Mouse (Mus musculus) stomach, embryonic 15.5 days (tissue): ENCODE results near the gene Tbcd. TPM values are rescaled to one million over a fixed set of nuclear protein-coding genes. Genes with fewer than 3 reads are reported as not detected.
A peak's percentile ranks its signal among the peaks of the same experiment; 100 is the strongest.

ENCODE experiments used
- ATAC-seq: fragments of 200-750 bp; cut with Nextera tagmentation; 2 replicates; pipeline ENCODE4 v1.8.0; 2017; ENCODE audit warnings: low read depth, moderate number of reproducible peaks, moderate TSS enrichment; ENCODE audit not compliant: insufficient read depth, low FRiP score
- H3K27ac ChIP-seq: fragments of 300-500 bp; sonication (generic); 2 replicates; pipeline ENCODE4 v1.5.1; 2015; ENCODE audit warnings: mild to moderate bottlenecking, inconsistent platforms
- H3K27me3 ChIP-seq: fragments of 300-500 bp; sonication (generic); replicated peaks from 2 replicates; pipeline ENCODE4 v1.6.1; 2015; ENCODE audit warnings: inconsistent platforms
- H3K36me3 ChIP-seq: fragments of 300-500 bp; sonication (generic); 2 replicates; pipeline ENCODE4 v1.6.1; 2015; ENCODE audit warnings: inconsistent platforms
- H3K4me1 ChIP-seq: fragments of 300-500 bp; sonication (generic); 2 replicates; pipeline ENCODE4 v1.6.1; 2015; ENCODE audit warnings: inconsistent platforms
- H3K4me2 ChIP-seq: fragments of 300-500 bp; sonication (generic); 2 replicates; pipeline ENCODE4 v1.6.1; 2015; ENCODE audit warnings: mild to moderate bottlenecking, inconsistent platforms
- H3K4me3 ChIP-seq: fragments of 300-500 bp; sonication (generic); replicated peaks from 2 replicates; pipeline ENCODE4 v1.5.1; 2015; ENCODE audit warnings: inconsistent platforms
- H3K9ac ChIP-seq: fragments of 300-500 bp; sonication (generic); 2 replicates; pipeline ENCODE4 v1.6.1; 2015; ENCODE audit warnings: inconsistent platforms
- H3K9me3 ChIP-seq: fragments of 300-500 bp; sonication (generic); 2 replicates; pipeline ENCODE4 v1.6.1; 2016; ENCODE audit warnings: inconsistent platforms
- WGBS: fragments of 180-500 bp; shearing (Covaris S2); methylation state at CpG from one replicate; pipeline ENCODE4 v1.1.7; 2015; 5-methylcytosine and 5-hydroxymethylcytosine counted together
- polyA plus RNA-seq: library from polyadenylated mRNA; unstranded; fragments of >200 nt; fragmentation: Nextera tagmentation; extraction: Ambion mirVana; gene quantifications from 2 replicates; pipeline ENCODE4 v1.2.1, GENCODE M21; 2015

Gene Tbcd
- polyA plus RNA-seq, 1 experiment from 2014 or later, result 34.6 TPM

GRCm38 (mm10) chr11:121648166-121648565, 196.4 kb downstream of the Tbcd start:
- H3K4me1 ChIP-seq, result 0 out of 2 replicates have a peak, but pooled peaks cover 3% of the 10 kb centered on the region

DNA sequence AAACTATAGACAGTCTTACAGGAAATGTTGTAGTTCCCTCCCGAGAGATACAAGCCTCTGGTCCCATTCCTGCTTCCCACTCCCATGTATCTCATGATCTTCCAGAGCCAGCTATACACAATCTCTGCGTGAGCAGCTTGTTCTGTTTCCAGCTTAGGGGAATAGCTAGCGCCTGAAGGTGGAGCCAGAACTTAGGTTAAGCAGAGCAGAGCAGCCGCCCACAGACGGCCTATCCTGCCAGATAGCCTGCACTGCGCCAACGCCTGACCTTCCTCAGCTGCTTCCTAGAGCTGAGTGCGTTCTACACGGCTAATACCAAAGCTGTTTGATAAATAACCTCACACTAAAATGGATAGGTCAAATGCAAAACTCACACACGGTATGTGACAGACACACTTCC, 198.2 kb downstream of the Tbcd start:
- Histone ChIP-seq H3K4me1 (0 out of 2 replicates have a peak, but pooled peaks cover 3% of the 10 kb centered on the region), H3K4me3 (no peak overlapping the region), H3K9me3 (no peaks in the 10 kb centered on the region), H3K27me3 (no peaks in the 10 kb centered on the region), H3K36me3 (no peaks in the 10 kb centered on the region), H3K4me2 (no peak overlapping the region), H3K9ac (no peak overlapping the region), H3K27ac (no peak overlapping the region)
- WGBS, result 30% methylated on average over 10 of the region's 10 CpGs
- ATAC-seq, result peak; percentile 73; the same call in 1 of the 2 replicates

More at GRCm38 (mm10) chr11:121648166-121648565, 196.4 kb downstream of the Tbcd start:
- Histone ChIP-seq H3K4me3 (no peak overlapping the region), H3K9me3 (no peaks in the 10 kb centered on the region), H3K9ac (no peak overlapping the region), H3K27ac (no peak overlapping the region), H3K4me2 (no peak overlapping the region), H3K27me3 (no peaks in the 10 kb centered on the region), H3K36me3 (no peaks in the 10 kb centered on the region)
- ATAC-seq, result no peak
- 87% methylated on average over 5 of the region's 5 CpGs for WGBS

GRCm38 (mm10) chr11:121650668-121651067, 198.9 kb downstream of the Tbcd start:
- no peak overlapping the region for H3K4me3 ChIP-seq
- H3K9ac ChIP-seq, result no peak overlapping the region
- H3K27me3 ChIP-seq, result no peaks in the 10 kb centered on the region
- no peak for ATAC-seq
- H3K9me3 ChIP-seq, result no peaks in the 10 kb centered on the region
- H3K4me2 ChIP-seq, result no peak overlapping the region
- 84% methylated on average over 11 of the region's 11 CpGs for WGBS
- H3K4me1 ChIP-seq, result 0 out of 2 replicates have a peak, but pooled peaks cover 3% of the 10 kb centered on the region
- no peaks in the 10 kb centered on the region for H3K36me3 ChIP-seq
- H3K27ac ChIP-seq, result no peak overlapping the region

DNA sequence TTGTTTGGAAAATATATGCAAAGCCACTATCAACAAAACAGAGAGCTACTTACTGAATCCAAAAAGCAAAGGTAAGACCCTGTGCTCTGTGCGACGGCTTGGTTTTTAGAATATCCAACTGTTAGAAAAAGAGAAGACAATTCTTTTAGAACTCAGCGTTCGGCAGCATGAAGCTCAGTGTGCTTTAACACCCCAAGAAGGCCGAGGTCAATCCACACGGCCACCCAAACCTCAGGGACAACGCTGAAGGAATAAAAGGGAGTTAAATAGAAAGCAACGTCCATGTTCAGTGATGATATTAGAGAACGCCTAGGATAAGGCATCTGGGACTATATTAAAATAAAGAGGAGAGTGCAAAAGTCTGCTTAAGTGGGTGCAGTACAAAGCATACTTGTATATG, 199.8 kb downstream of the Tbcd start:
- H3K27ac ChIP-seq, result no peak overlapping the region
- H3K4me1 ChIP-seq, result 0 out of 2 replicates have a peak, but pooled peaks cover 3% of the 10 kb centered on the region
- no peaks in the 10 kb centered on the region for H3K27me3 ChIP-seq
- 94% methylated on average over 9 of the region's 9 CpGs for WGBS
- no peak overlapping the region for H3K4me3 ChIP-seq
- H3K9ac ChIP-seq, result no peak overlapping the region
- ATAC-seq, result no peak
- no peaks in the 10 kb centered on the region for H3K36me3 ChIP-seq
- no peak overlapping the region for H3K4me2 ChIP-seq
- H3K9me3 ChIP-seq, result no peaks in the 10 kb centered on the region

- Histone ChIP-seq H3K27me3 (no peaks in the 10 kb centered on the region), H3K9me3 (no peaks in the 10 kb centered on the region), H3K36me3 (no peaks in the 10 kb centered on the region), H3K27ac (no peak overlapping the region), H3K9ac (no peak overlapping the region), H3K4me2 (no peak overlapping the region), H3K4me1 (0 out of 2 replicates have a peak, but pooled peaks cover 3% of the 10 kb centered on the region), H3K4me3 (no peak overlapping the region)
- no peak for ATAC-seq
- 82% methylated on average over 5 of the region's 5 CpGs for WGBS
These were observed 200.2 kb downstream of the Tbcd start for GRCm38 (mm10) chr11:121651983-121652382.

DNA sequence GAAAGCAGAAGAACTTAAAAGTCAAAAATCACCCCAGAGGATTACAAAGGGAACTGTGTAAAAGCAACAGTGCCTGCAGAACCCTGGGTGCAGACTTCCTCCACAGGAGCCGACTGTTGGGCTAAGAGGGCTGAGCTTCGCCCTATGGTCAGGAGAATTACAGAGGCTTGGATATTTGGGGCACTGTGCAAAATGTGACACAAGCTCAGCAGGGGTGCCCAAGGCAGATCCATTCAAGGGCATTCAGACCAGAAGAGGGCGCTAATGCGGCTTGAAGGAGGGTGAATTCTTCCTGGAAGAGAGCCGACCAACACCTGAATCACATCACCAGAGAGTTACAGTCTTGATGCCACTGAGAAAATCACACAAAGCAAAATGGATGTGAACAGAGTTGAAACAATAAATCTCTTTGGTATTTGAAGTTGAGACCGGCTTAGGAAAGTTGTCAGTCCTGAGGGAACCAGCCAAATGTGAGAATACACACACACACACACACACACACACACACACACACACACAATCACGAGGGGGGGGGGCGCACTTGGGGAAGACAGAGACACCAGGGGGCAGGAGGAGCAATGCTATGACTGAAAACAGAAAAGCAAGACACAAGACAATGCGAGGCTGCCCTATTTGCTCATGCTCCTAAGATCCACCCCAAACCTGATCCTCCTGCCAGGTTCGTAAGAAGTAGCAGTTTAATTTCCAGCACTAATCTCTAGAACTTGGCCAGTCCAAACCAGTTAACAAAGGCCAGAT, 201.0 kb downstream of the Tbcd start:
- H3K4me1 ChIP-seq, result 0 out of 2 replicates have a peak, but pooled peaks cover 3% of the 10 kb centered on the region
- 0 out of 2 replicates have a peak, but pooled peaks have one; percentile 14 for ATAC-seq
- no peak overlapping the region for H3K4me3 ChIP-seq
- 32% methylated on average over 10 of the region's 10 CpGs for WGBS
- H3K27ac ChIP-seq, result no peak overlapping the region
- no peak overlapping the region for H3K4me2 ChIP-seq
- no peaks in the 10 kb centered on the region for H3K27me3 ChIP-seq
- H3K9ac ChIP-seq, result no peak overlapping the region
- H3K9me3 ChIP-seq, result no peaks in the 10 kb centered on the region
- H3K36me3 ChIP-seq, result no peaks in the 10 kb centered on the region

- Histone ChIP-seq H3K27ac (no peak overlapping the region), H3K4me2 (no peak overlapping the region), H3K4me3 (no peak overlapping the region), H3K9ac (no peak overlapping the region), H3K36me3 (no peaks in the 10 kb centered on the region), H3K4me1 (0 out of 2 replicates have a peak, but pooled peaks cover 3% of the 10 kb centered on the region), H3K9me3 (no peaks in the 10 kb centered on the region), H3K27me3 (no peaks in the 10 kb centered on the region)
- WGBS, result 74% methylated on average over 4 of the region's 4 CpGs
- ATAC-seq, result no peak
These were observed 201.9 kb downstream of the Tbcd start for GRCm38 (mm10) chr11:121653631-121654030.

DNA sequence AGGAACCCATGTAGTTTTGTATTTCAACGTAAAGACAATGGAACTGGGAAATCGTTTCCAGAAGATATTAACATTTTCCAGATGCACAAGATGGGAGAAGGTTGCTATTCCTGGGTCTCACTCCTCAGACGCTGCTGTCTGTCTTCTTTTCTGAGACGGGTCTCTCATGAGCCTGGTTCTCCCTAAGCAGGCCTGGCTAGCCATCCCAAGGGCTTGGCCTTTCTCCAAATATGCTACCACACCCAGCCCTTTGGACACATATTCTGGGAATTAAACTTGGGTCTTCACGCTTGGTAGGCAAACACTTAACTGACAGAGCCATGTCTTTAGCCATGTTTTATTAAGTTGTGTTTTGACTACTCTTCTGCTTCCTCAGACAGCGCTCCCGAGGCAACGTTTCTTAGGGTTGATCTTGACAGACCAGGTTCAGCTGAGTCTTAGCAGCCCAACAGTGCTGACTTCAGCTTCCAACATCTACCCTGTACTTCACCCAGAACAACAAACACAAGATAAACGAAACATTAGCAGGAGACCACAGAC, 202.7 kb downstream of the Tbcd start:
- no peaks in the 10 kb centered on the region for H3K36me3 ChIP-seq
- H3K9me3 ChIP-seq, result no peaks in the 10 kb centered on the region
- 0 out of 2 replicates have a peak, but pooled peaks cover 3% of the 10 kb centered on the region for H3K4me1 ChIP-seq
- no peaks in the 10 kb centered on the region for H3K27me3 ChIP-seq
- H3K4me2 ChIP-seq, result no peak overlapping the region
- H3K27ac ChIP-seq, result no peak overlapping the region
- 64% methylated on average over 9 of the region's 9 CpGs for WGBS
- ATAC-seq, result no peak
- no peak overlapping the region for H3K9ac ChIP-seq
- H3K4me3 ChIP-seq, result no peak overlapping the region

GRCm38 (mm10) chr11:121655166-121655806, 203.5 kb downstream of the Tbcd start:
- no peaks in the 10 kb centered on the region for H3K9me3 ChIP-seq
- no peaks in the 10 kb centered on the region for H3K36me3 ChIP-seq
- 0 out of 2 replicates have a peak, but pooled peaks cover 3% of the 10 kb centered on the region for H3K4me1 ChIP-seq
- H3K4me3 ChIP-seq, result no peak overlapping the region
- H3K4me2 ChIP-seq, result no peak overlapping the region
- H3K27me3 ChIP-seq, result no peaks in the 10 kb centered on the region
- H3K27ac ChIP-seq, result no peak overlapping the region
- WGBS, result 68% methylated on average over 6 of the region's 6 CpGs
- no peak for ATAC-seq
- H3K9ac ChIP-seq, result no peak overlapping the region

- 0 out of 2 replicates have a peak, but pooled peaks cover 3% of the 10 kb centered on the region for H3K4me1 ChIP-seq
- no peaks in the 10 kb centered on the region for H3K9me3 ChIP-seq
- H3K27ac ChIP-seq, result no peak overlapping the region
- ATAC-seq, result no peak
- H3K36me3 ChIP-seq, result no peaks in the 10 kb centered on the region
- H3K27me3 ChIP-seq, result no peaks in the 10 kb centered on the region
- no peak overlapping the region for H3K4me2 ChIP-seq
- WGBS, result 80% methylated on average over 6 of the region's 6 CpGs
- H3K4me3 ChIP-seq, result no peak overlapping the region
- H3K9ac ChIP-seq, result no peak overlapping the region
These were observed 204.2 kb downstream of the Tbcd start for GRCm38 (mm10) chr11:121655807-121656511.

- Histone ChIP-seq H3K36me3 (no peaks in the 10 kb centered on the region), H3K9me3 (no peaks in the 10 kb centered on the region)
- WGBS, result 45% methylated on average over 1 of the region's 1 CpGs
These were observed 206.4 kb downstream of the Tbcd start for GRCm38 (mm10) chr11:121658151-121658550.

More at GRCm38 (mm10) chr11:121658151-121658550, 206.4 kb downstream of the Tbcd start:
- H3K27me3 ChIP-seq, result no peaks in the 10 kb centered on the region
- no peak overlapping the region for H3K27ac ChIP-seq
- 0 out of 2 replicates have a peak, but pooled peaks cover under 1% of the 10 kb centered on the region for H3K4me1 ChIP-seq
- no peak for ATAC-seq
- H3K9ac ChIP-seq, result no peak overlapping the region
- H3K4me3 ChIP-seq, result no peak overlapping the region
- H3K4me2 ChIP-seq, result no peak overlapping the region
